Mouse (Mus musculus): ENCODE measurements around the gene Eci2. TPM values are rescaled to one million over a fixed set of nuclear protein-coding genes. Genes with fewer than 3 reads are reported as not detected.
"Not testable (repeated sequence)": the region's sequence is repeated elsewhere in the genome, so short reads cannot be mapped to it uniquely, and the experiment has no call there.

Eci2 gene
- total RNA-seq, 2 experiments from 2014 or later: 94.7 to 124 TPM

DNA sequence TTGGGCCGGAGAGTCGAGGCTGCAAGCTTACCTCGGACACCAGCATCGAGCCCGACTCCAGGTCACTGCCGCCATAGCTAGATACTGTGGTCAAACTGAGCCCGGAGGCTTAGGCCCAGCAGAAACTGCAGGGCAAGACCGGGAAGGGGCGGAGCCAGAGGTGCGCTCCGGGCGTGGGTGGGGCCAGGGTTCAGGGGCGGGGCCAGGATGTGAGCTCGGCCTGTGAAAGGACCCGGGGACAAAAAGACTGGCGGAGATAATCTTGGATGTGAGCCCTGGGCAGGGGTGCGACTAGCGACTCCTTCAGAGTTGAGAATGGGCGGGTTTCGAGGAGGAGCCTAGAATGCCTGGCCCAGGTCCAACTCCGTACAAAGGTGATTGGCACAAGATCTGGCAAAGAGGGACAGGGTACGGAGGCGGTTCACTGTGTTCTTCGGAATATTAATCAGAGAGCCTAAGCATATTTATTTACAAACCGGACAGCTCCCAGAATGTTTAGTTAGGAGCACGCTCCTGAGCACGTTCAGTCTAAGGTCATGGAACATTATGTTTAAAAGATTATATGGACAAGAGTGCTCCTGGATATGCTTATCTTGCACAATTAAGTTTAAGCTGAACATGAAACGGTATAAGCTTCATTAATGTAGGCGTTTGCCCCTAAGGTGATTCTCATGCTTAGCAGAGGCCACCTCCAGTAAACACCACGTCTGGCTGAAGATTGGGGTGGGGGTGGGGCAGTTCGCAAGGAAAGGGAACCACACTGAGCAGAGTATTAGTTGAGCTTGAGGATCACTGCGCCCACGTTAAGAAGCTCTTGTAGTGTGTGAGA, 32.7 kb downstream of the Eci2 start:
- intact Hi-C loops (cut with DNase I; ENCODE audit: low total_unique reads): no loop called here
- DNase-seq: peak; percentile 96

GRCm38 (mm10) chr13:34993595-34993982, 33.3 kb downstream of the Eci2 start:
- intact Hi-C loops (cut with DNase I; ENCODE audit: low total_unique reads): no loop called here
- DNase-seq: no peak

- DNase-seq: no peak
- intact Hi-C loops (cut with DNase I; ENCODE audit: low total_unique reads): no loop called here
Observed at GRCm38 (mm10) chr13:34993085-34993484, 33.8 kb downstream of the Eci2 start.

DNA sequence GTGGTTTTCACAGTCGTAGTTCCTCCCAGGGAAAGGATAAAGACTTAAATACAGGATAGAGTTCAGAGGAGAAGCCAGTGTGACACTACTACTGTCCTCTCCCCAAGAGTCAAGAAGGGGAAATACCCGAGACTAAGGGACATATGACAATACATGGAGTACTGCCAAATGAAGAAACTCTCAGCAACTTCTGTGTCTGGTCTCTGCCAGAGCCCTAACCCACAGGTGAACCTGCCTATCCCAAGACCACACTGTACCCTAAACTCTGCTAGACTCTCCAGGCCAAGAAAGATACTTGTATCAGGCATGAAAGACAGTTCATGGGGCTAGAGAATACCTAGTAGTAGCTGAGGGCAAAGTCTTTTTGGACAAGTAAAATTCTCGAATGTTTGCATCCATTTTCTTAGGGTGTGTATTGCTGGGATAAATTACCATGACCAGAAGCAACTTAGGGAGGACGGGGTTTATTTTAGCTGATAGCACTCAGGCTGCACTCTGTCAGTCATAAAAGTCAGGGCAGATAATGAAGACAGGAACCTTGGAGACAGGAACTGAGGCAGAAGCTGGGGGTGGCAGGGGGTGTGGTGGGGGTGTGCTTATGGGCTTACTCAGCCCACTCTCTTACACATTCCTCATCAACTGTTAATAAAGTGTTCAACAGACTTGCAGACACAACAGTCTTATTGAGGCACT, 35.2 kb downstream of the Eci2 start:
- intact Hi-C loops (cut with DNase I; ENCODE audit: low total_unique reads): no loop called here
- no peak for DNase-seq

DNA sequence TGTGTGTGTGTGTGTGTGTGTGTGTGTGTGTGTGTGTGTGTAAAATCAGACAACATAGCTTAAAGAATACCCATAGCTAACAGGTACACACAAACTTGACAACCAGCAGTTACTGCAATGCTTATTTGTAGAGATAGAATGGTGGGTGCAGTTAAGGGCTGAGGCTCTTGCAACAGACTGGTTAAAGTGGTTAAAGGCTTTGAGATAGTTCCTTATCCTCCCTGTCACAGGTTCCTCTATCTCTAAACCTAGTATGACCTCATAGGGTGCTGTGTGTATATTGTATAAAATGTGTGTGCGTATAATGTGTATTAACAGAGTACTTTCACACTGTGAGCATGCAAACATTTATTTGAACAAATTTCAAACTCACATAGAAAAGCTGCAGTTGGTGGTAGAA, 43.4 kb downstream of the Eci2 start:
- intact Hi-C loops (cut with DNase I; ENCODE audit: low total_unique reads); DNase-seq: not testable (repeated sequence)

- DNase-seq: not testable (repeated sequence)
- intact Hi-C loops (cut with DNase I; ENCODE audit: low total_unique reads): loop anchor here (10.0 kb wide), 1 partner anchor 46 kb away; the partner anchor contains the start of gene Eci2
Observed at GRCm38 (mm10) chr13:34978635-34979034, 48.3 kb downstream of the Eci2 start.

DNA sequence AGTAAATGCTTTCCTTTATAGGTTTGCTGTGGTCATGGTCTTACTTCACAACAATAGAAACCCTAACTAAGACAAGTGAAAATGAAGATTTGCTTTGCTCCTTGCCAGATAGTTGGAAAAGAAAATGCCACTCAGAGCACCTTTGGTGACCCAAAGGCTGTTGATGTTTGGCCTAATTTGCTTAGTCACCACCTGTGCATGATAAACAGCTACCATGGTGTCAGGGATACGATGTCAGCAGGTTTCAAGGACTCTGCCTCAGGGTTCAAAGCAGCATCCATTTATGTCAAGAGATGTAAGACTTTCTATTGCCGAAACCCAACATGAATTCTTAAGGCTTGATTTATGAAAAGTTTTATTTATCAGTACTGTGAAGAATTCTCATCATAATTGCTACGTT, 49.5 kb downstream of the Eci2 start:
- intact Hi-C loops (cut with DNase I; ENCODE audit: low total_unique reads): loop anchor here (10.0 kb wide), 1 partner anchor 47 kb away; the partner anchor contains the start of gene Eci2
- no peak for DNase-seq

GRCm38 (mm10) chr13:34976116-34976515, 50.8 kb downstream of the Eci2 start:
- intact Hi-C loops (cut with DNase I; ENCODE audit: low total_unique reads): loop anchor here (10.0 kb wide), 1 partner anchor 49 kb away; the partner anchor contains the start of gene Eci2

DNA sequence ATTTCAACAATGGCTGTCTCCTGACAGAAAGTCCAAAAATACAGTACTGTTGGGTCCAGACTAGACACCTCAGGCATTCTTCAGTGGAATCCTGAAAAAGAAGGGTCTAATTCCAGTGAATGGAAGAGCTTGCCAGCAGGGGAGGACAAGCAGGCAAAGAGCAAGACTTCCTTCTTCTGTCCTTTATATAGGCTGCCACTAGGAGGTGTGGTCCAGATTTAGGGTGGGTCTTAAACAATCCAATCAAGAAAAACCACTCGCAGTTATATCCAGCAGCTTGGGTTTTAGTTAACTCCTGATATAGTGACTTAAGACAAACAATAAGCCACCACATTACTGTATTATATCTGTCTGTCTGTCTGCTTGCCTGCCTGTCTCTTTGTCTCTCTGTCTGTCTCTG, 53.1 kb downstream of the Eci2 start:
- intact Hi-C loops (cut with DNase I; ENCODE audit: low total_unique reads): loop anchor here (10.0 kb wide), 1 partner anchor 51 kb away; the partner anchor contains the start of gene Eci2
- no peak for DNase-seq

More at GRCm38 (mm10) chr13:34976116-34976515, 50.8 kb downstream of the Eci2 start:
- no peak for DNase-seq

GRCm38 (mm10) chr13:34973149-34973548, 53.7 kb downstream of the Eci2 start:
- intact Hi-C loops (cut with DNase I; ENCODE audit: low total_unique reads): loop anchor here (10.0 kb wide), 1 partner anchor 52 kb away; the partner anchor contains the start of gene Eci2
- no peak for DNase-seq

DNA sequence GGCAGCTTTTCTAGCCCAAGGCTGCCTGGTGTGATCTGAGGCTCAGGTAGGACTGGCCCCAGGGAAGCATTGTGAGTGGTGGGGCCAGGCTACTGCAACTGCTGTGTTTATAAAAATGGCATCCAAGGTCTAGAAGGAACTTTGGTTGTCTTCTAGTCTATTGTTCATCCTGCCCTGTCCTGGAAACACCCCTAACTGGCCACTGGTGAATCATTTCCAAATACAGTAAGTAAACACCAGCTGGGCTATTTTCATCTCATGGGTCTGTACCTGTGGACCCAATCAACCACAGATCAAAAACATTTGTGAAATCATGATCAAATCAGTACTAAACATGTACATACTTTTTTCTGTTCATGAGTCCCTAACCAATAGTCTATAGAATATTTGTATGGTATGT, 54.4 kb downstream of the Eci2 start:
- intact Hi-C loops (cut with DNase I; ENCODE audit: low total_unique reads): loop anchor here (10.0 kb wide), 1 partner anchor 52 kb away; the partner anchor contains the start of gene Eci2
- not testable (repeated sequence) for DNase-seq

DNA sequence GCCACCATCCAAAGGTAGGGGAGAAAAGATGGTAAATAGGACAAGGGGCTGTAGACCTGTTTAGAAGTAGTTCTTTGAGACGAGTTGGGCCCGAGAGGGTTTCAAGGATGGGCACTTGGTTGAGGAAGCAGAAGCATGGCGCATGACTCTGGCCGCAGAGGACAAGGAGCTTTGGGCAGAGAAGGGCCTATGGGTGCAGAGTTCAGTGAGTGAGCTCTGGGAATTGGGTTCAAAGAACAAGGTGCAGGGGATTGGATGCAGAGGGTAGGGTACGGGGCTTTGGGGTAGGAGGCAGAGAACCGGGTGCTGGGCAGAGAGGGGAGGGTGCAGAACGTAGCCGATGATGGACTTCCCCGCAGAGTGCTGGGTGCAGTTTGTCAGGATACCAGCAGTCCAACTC, 61.2 kb downstream of the Eci2 start:
- DNase-seq; intact Hi-C loops (cut with DNase I; ENCODE audit: low total_unique reads): not testable (repeated sequence)

- DNase-seq: no peak
- intact Hi-C loops (cut with DNase I; ENCODE audit: low total_unique reads): no loop called here
Observed at GRCm38 (mm10) chr13:34964866-34965265, 62.0 kb downstream of the Eci2 start.

- no peak for DNase-seq
Observed at GRCm38 (mm10) chr13:34964419-34964818, 62.5 kb downstream of the Eci2 start.

GRCm38 (mm10) chr13:34963511-34964397, 63.1 kb downstream of the Eci2 start, which contains the start of gene Eci3:
TSS of gene Eci3 (minus strand) at chr13:34963810.
- intact Hi-C loops (cut with DNase I; ENCODE audit: low total_unique reads): no loop called here
- DNase-seq: peak; percentile 30

More at GRCm38 (mm10) chr13:34964419-34964818, 62.5 kb downstream of the Eci2 start:
- intact Hi-C loops (cut with DNase I; ENCODE audit: low total_unique reads): no loop called here

GRCm38 (mm10) chr13:34960996-34961770, 65.7 kb downstream of the Eci2 start:
- DNase-seq: no peak
- intact Hi-C loops (cut with DNase I; ENCODE audit: low total_unique reads): no loop called here

- DNase-seq; intact Hi-C loops (cut with DNase I; ENCODE audit: low total_unique reads): not testable (repeated sequence)
Observed at GRCm38 (mm10) chr13:34958158-34958557, 68.7 kb downstream of the Eci2 start.

DNA sequence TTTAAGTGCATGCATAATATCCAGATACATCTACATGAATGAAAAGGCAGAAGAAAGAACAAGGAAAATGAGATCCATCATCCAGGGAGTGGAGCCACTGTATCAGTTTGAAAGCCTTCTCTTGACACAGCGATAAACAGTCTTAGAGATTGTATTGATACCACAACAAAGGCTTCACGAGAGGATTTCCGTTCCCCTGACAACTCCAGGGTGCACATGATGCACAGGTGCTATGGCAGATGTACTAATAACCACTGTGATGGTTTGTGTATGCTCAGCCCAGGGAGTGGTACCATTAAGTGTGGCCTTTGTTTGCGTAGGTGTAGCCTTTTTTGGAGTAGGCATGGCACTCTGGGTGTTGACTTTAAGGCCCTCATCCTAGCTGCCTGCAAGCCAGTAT, 70.0 kb downstream of the Eci2 start:
- intact Hi-C loops (cut with DNase I; ENCODE audit: low total_unique reads): no loop called here
- no peak for DNase-seq
